Mouse (Mus musculus) lung, postnatal 4 days (tissue): Measurements from ENCODE around the gene Tspoap1.

Experiments
- DNase-seq, 2 experiments: peaks; one replicate each; pipeline ENCODE4 v3.0.0; 2021

The Tspoap1 gene

GRCm38 (mm10) chr11:87745632-87746555, 14.4 kb upstream of the Tspoap1 start:
- no peak for DNase-seq

- DNase-seq, result no peak
These were observed 13.0 kb upstream of the Tspoap1 start for GRCm38 (mm10) chr11:87747312-87747711.

- no peak for DNase-seq
These were observed 12.6 kb upstream of the Tspoap1 start for GRCm38 (mm10) chr11:87747716-87748115.

GRCm38 (mm10) chr11:87748132-87749119, 11.9 kb upstream of the Tspoap1 start:
- DNase-seq, result peak; percentile 68 to 73

- DNase-seq, result peak; percentile 86 to 90
These were observed 10.9 kb upstream of the Tspoap1 start for GRCm38 (mm10) chr11:87749192-87750042.

- peak in 1 of 2 experiments; percentile 22 for DNase-seq
These were observed 10.3 kb upstream of the Tspoap1 start for GRCm38 (mm10) chr11:87750043-87750421.

- DNase-seq, result peak in 1 of 2 experiments; percentile 6
These were observed 9.8 kb upstream of the Tspoap1 start for GRCm38 (mm10) chr11:87750521-87750920.

GRCm38 (mm10) chr11:87751031-87751430, 9.3 kb upstream of the Tspoap1 start:
- peak; percentile 41 to 52 for DNase-seq

- peak; percentile 59 to 62 for DNase-seq
These were observed 8.8 kb upstream of the Tspoap1 start for GRCm38 (mm10) chr11:87751491-87751966.

GRCm38 (mm10) chr11:87752307-87752706, 8.0 kb upstream of the Tspoap1 start:
- no peak for DNase-seq

- peak in 1 of 2 experiments; percentile 14 for DNase-seq
These were observed 7.1 kb upstream of the Tspoap1 start for GRCm38 (mm10) chr11:87753255-87753654.

GRCm38 (mm10) chr11:87753891-87754501, 6.3 kb upstream of the Tspoap1 start:
- DNase-seq, result peak in 1 of 2 experiments; percentile 12

GRCm38 (mm10) chr11:87754603-87755002, 5.7 kb upstream of the Tspoap1 start:
- peak; percentile 60 to 69 for DNase-seq

GRCm38 (mm10) chr11:87755360-87756017, 4.9 kb upstream of the Tspoap1 start:
- DNase-seq, result peak; percentile 86

GRCm38 (mm10) chr11:87756251-87756820, 4.0 kb upstream of the Tspoap1 start:
- peak; percentile 63 to 73 for DNase-seq

GRCm38 (mm10) chr11:87757001-87757954, 3.1 kb upstream of the Tspoap1 start:
- peak in 1 of 2 experiments; percentile 20 for DNase-seq

- peak in 1 of 2 experiments; percentile 10 for DNase-seq
These were observed 2.0 kb upstream of the Tspoap1 start for GRCm38 (mm10) chr11:87758161-87758911.

- DNase-seq, result no peak
These were observed 1.3 kb upstream of the Tspoap1 start for GRCm38 (mm10) chr11:87758957-87759608.
